19 mouse cellular contexts compared by ENCODE assay signal in the genomic region with DNA sequence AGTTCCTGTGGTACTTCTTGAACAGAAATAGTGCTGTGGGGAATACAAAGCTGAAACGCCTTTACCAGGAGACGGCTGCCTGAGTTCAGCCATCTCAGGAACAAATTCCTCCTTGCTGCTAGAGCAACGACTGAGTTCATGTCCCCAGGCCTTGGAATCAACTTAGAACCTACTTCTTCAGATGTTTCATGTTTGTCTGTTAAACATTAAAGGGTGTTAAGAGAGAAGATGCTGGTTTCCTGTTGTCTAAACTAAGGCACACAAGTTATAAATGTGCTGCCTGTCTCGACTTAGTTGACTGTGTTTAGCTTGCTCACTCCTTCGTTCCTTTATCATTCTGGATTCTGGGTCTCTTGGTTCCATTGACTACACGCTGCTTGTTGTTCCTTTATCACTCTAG.
"Had no signal": no experiment of that assay in that cellular context is flagged by ENCODE, and none has a peak within 500 bp of the region (broad histone marks: within the 10 kb centered on the region; RNA-seq: fewer than 3 reads in every experiment).

No protein-coding gene starts in this region.

- H3K27me3 ChIP-seq: lung, embryonic 15.5 days; megakaryocyte, embryonic 14.5 days; midbrain, embryonic 13.5 days; midbrain, embryonic 15.5 days; neural tube, embryonic 13.5 days; neural tube, embryonic 15.5 days had no signal

- H3K4me1 ChIP-seq: lung, embryonic 15.5 days; midbrain, embryonic 13.5 days; midbrain, embryonic 15.5 days; neural tube, embryonic 13.5 days; neural tube, embryonic 15.5 days had no signal

- H3K4me3 ChIP-seq: lung, embryonic 15.5 days; megakaryocyte, embryonic 14.5 days; midbrain, embryonic 13.5 days; midbrain, embryonic 15.5 days; neural tube, embryonic 13.5 days; neural tube, embryonic 15.5 days had no signal

- H3K4me2 ChIP-seq: lung, embryonic 15.5 days; midbrain, embryonic 11.5 days; midbrain, embryonic 13.5 days; midbrain, embryonic 15.5 days; neural tube, embryonic 13.5 days; neural tube, embryonic 15.5 days had no signal

- DNase-seq: liver, postnatal 0 days; lung, adult 2 months; lung, postnatal 14 days; lung, postnatal 36 days; retina, postnatal 1 day; right cerebral cortex, adult 18-20 months; spleen, adult 18-20 months; thymus, adult 18-20 months; thymus, postnatal 14 days; thymus, postnatal 36 days had no signal

- H3K36me3 ChIP-seq: lung, embryonic 15.5 days; midbrain, embryonic 13.5 days; midbrain, embryonic 15.5 days; neural tube, embryonic 13.5 days; neural tube, embryonic 15.5 days had no signal

- H3K27ac ChIP-seq: lung, embryonic 15.5 days; macrophage; midbrain, embryonic 13.5 days; midbrain, embryonic 15.5 days; neural tube, embryonic 13.5 days; neural tube, embryonic 15.5 days had no signal

- H3K9me3 ChIP-seq: lung, embryonic 15.5 days; megakaryocyte, embryonic 14.5 days; midbrain, embryonic 13.5 days; midbrain, embryonic 15.5 days; neural tube, embryonic 13.5 days; neural tube, embryonic 15.5 days had no signal

- H3K9ac ChIP-seq: liver, postnatal 0 days; lung, embryonic 15.5 days; midbrain, embryonic 13.5 days; midbrain, embryonic 15.5 days; neural tube, embryonic 13.5 days; neural tube, embryonic 15.5 days had no signal

- ATAC-seq: liver, postnatal 0 days; lung, postnatal 0 days; midbrain, embryonic 13.5 days; midbrain, embryonic 15.5 days had no signal
